Mouse (Mus musculus) limb, embryonic 12.5 days (tissue): ENCODE measurements around the gene Dmp1. TPM values are rescaled to one million over a fixed set of nuclear protein-coding genes. Genes with fewer than 3 reads are reported as not detected.

Experiments used
- ATAC-seq: fragments of 200-750 bp; cut with Nextera tagmentation; 2 replicates; pipeline ENCODE4 v1.8.0; 2017; ENCODE audit warnings: low read depth, moderate TSS enrichment; ENCODE audit not compliant: insufficient number of reproducible peaks, insufficient read depth, low FRiP score, low TSS enrichment
- H3K27ac ChIP-seq: fragments of 300-500 bp; sonication (generic); 2 replicates; pipeline ENCODE4 v1.5.1; 2016; ENCODE audit warnings: mild to moderate bottlenecking, moderate library complexity
- H3K27me3 ChIP-seq: fragments of 300-500 bp; sonication (generic); 2 replicates; pipeline ENCODE4 v1.6.1; 2016; ENCODE audit warnings: mild to moderate bottlenecking, moderate library complexity
- H3K36me3 ChIP-seq: fragments of 300-500 bp; sonication (generic); 2 replicates; pipeline ENCODE4 v1.6.1; 2016; ENCODE audit warnings: mild to moderate bottlenecking, moderate library complexity
- H3K4me1 ChIP-seq: fragments of 300-500 bp; sonication (generic); replicated peaks from 2 replicates; pipeline ENCODE4 v1.6.1; 2016
- H3K4me2 ChIP-seq: fragments of 300-500 bp; sonication (generic); 2 replicates; pipeline ENCODE4 v1.6.1; 2016; ENCODE audit warnings: mild to moderate bottlenecking, moderate library complexity
- H3K4me3 ChIP-seq: fragments of 300-500 bp; sonication (generic); replicated peaks from 2 replicates; pipeline ENCODE4 v1.5.1; 2016; ENCODE audit warnings: mild to moderate bottlenecking
- H3K9ac ChIP-seq: fragments of 300-500 bp; sonication (generic); replicated peaks from 2 replicates; pipeline ENCODE4 v1.6.1; 2016; ENCODE audit warnings: mild to moderate bottlenecking, moderate library complexity
- H3K9me3 ChIP-seq: fragments of 300-500 bp; sonication (generic); 2 replicates; pipeline ENCODE4 v1.6.1; 2016; ENCODE audit warnings: mild to moderate bottlenecking, moderate library complexity
- WGBS: fragments of 180-500 bp; shearing (Covaris S2); methylation state at CpG from one replicate; pipeline ENCODE4 v1.1.7; 2016; 5-methylcytosine and 5-hydroxymethylcytosine counted together
- polyA plus RNA-seq: library from polyadenylated mRNA; unstranded; fragments of >200 nt; fragmentation: Nextera tagmentation; extraction: Ambion mirVana; gene quantifications from 2 replicates; pipeline ENCODE4 v1.2.1, GENCODE M21; 2016

Gene Dmp1
- 0.29 and 0.35 TPM in 2 replicates for polyA plus RNA-seq

DNA sequence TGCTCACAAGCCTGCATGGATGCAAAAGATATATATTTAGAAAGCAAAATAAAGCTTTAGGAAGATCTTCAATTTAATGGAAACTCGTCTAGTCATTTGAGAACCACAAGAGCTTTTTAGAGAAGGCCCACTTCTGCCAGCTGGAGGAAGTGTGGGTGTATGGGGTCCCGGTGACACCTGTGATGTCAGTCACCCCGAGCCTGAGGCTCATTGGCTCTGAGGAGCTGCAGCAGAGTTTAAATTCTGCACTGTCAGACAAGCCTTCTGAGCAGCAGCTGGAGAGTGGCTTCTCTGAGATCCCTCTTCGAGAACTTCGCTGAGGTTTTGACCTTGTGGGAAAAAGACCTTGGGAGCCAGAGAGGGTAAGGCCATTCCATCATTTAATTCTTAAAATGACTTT is at the start of gene Dmp1:
Gene Dmp1 (plus strand): TSS at position 263 of the 400 bp plus-strand sequence.
- no peaks in the 10 kb centered on the region for H3K4me1 ChIP-seq
- no peaks in the 10 kb centered on the region for H3K36me3 ChIP-seq
- no peak within 1 kb of the TSS for H3K4me2 ChIP-seq
- no peak within 1 kb of the TSS for H3K9ac ChIP-seq
- H3K27ac ChIP-seq: no peak within 1 kb of the TSS
- no peaks in the 10 kb centered on the region for H3K9me3 ChIP-seq
- no peak for ATAC-seq
- H3K4me3 ChIP-seq: no peak within 1 kb of the TSS
- 76% methylated on average over 5 of the region's 5 CpGs for WGBS
- no peaks in the 10 kb centered on the region for H3K27me3 ChIP-seq

DNA sequence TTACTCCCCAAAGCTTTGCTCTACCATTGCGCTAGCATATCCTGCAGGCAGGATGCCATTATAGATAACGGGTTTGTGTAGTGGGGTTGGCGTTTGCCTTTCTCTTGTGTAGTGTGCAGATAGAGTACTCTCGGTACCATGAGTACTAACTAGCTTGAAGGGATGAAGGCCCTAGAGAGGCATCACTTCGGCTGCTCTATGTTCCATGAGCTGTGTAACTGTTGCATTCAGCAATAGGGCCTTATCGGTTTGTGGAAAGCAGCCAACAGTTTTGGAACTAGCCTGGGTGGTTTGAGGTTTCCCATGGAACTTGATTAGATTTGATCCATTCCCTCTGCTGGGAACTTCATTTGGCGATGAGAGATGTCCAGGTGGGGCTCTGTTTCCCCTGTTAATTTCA is 44.7 kb upstream of the Dmp1 start:
- H3K9me3 ChIP-seq: no peaks in the 10 kb centered on the region
- 92% methylated on average over 7 of the region's 7 CpGs for WGBS
- H3K27ac ChIP-seq: no peak overlapping the region
- no peak for ATAC-seq
- no peak overlapping the region for H3K4me3 ChIP-seq
- no peak overlapping the region for H3K9ac ChIP-seq
- no peaks in the 10 kb centered on the region for H3K27me3 ChIP-seq
- H3K4me1 ChIP-seq: no peaks in the 10 kb centered on the region
- H3K36me3 ChIP-seq: no peaks in the 10 kb centered on the region
- H3K4me2 ChIP-seq: no peak overlapping the region

DNA sequence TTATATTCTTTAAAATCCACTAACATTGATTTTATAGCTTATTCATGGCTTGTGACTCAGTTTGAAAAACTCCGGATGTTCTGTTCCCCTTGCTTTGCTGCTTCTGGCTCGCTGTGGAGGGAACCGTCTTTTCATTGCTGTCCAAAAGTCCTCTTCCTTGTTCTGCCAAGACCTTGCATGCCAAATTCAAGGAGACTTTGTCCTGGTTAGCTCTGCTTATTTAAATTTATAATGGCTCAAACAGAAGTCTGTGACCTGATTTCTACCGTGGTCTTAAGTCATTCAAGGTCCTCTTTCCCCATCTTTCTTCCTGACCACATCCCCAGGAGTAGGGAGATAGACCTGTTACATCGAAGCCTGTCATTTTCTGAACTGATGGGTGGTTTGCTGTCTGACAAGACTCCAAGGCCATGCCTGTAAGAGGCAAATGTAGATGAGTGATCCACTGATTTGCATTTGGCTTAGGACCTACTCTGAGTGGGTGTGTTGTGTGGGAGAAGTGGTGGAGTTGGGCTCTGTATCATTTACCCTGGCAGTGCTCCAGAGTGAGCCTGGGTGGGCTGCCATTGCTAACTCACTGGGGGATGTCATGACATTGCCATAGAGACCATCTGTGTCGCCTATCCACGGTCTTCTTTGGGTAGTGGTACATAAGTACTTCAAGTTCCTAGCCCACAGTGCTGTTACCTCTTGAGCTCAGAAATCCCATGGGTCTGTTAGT is 43.9 kb upstream of the Dmp1 start:
- WGBS: 87% methylated on average over 7 of the region's 7 CpGs
- no peaks in the 10 kb centered on the region for H3K36me3 ChIP-seq
- ATAC-seq: no peak
- H3K27ac ChIP-seq: no peak overlapping the region
- H3K9me3 ChIP-seq: no peaks in the 10 kb centered on the region
- no peaks in the 10 kb centered on the region for H3K4me1 ChIP-seq
- H3K9ac ChIP-seq: no peak overlapping the region
- no peaks in the 10 kb centered on the region for H3K27me3 ChIP-seq
- H3K4me3 ChIP-seq: no peak overlapping the region
- H3K4me2 ChIP-seq: no peak overlapping the region

DNA sequence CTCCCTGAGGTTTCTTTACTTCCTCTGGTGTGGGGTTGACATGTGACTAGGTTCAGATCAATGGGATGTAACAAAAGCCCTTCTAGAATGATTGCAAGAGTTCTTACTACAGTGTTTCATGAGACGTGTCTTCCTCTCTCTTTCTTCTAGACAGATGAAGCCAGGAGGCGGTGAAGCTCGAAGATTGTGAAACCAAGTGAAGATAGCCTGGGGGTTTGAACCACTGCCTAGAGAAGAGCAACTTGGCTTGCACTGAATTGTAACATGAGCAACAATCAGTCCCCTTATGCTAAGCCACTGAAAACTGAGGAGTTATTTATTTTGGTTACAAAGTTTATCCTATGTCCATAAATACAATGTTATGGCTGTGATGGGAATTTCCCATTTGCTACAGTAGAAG is 41.8 kb upstream of the Dmp1 start:
- Histone ChIP-seq H3K27me3 (no peaks in the 10 kb centered on the region), H3K4me2 (no peak overlapping the region), H3K36me3 (no peaks in the 10 kb centered on the region), H3K9ac (no peak overlapping the region), H3K9me3 (no peaks in the 10 kb centered on the region), H3K27ac (no peak overlapping the region), H3K4me1 (no peaks in the 10 kb centered on the region), H3K4me3 (no peak overlapping the region)
- ATAC-seq: no peak
- 93% methylated on average over 3 of the region's 3 CpGs for WGBS

DNA sequence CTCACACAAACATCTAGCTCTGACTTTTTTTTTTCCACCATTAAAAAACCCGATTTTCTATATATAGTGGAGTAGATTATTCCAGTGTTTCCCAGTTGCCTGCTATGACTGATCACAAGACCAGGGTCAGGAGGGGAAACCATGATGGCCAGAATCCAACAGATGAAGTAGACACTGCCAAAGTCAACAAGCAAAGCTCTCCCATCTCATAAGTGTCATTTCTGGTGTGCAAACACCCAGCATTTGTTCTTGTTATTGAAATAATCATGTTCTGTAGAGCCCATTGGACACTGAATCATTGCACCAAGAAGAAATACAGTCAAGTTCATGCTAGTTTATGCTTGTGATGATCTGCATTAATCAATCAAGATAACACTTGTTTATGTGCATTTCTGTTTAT is 41.0 kb upstream of the Dmp1 start:
- H3K36me3 ChIP-seq: no peaks in the 10 kb centered on the region
- WGBS: 78% methylated on average over 1 of the region's 1 CpGs
- no peak for ATAC-seq
- no peaks in the 10 kb centered on the region for H3K9me3 ChIP-seq
- no peak overlapping the region for H3K4me2 ChIP-seq
- no peak overlapping the region for H3K4me3 ChIP-seq
- no peak overlapping the region for H3K27ac ChIP-seq
- H3K4me1 ChIP-seq: no peaks in the 10 kb centered on the region
- H3K9ac ChIP-seq: no peak overlapping the region
- no peaks in the 10 kb centered on the region for H3K27me3 ChIP-seq

DNA sequence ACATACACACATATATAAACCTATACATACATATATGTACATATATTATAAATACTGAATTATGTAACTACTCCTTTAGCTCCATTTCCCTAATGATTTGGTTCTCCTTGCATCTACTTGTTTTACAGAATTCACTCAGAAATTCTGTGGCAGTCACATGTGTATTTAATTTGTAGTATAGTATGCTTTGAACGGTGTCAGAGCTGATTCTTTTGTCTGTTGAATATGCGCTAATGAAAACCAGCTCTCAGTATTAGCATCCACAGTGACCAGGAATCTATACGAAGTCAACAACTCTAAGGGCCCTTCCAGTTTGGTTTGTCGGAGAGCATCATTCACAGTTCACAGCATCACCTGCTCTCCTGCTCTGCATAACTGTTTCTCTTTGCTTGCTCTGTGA is 38.9 kb upstream of the Dmp1 start:
- Histone ChIP-seq H3K36me3 (no peaks in the 10 kb centered on the region), H3K4me2 (no peak overlapping the region), H3K27ac (no peak overlapping the region), H3K9me3 (no peaks in the 10 kb centered on the region), H3K4me1 (no peaks in the 10 kb centered on the region), H3K27me3 (no peaks in the 10 kb centered on the region), H3K9ac (no peak overlapping the region), H3K4me3 (no peak overlapping the region)
- ATAC-seq: no peak
- 37% methylated on average over 4 of the region's 4 CpGs for WGBS

DNA sequence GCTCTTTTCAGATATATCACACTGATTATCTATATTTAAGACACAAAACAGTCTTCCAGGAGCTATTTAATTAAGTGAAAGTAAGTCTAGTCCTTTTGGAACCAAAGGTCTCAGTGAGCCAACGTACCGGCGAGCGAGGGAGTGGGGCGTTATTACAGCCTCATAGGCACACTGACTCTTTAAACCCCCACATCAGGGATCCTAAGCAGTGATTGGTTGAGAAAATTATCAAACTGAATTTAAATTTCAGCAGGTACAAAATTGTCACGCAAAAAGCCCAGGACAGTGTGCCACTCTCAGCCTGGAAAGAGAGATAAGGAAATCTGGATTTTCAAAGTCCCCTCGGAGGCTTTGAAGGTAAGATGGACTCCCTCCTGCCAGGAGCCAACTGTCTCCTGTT is 32.0 kb upstream of the Dmp1 start, which contains the start of gene Dspp:
Gene Dspp (plus strand): TSS at position 301 of the 400 bp plus-strand sequence.
- ATAC-seq: no peak
- 85% methylated on average over 7 of the region's 7 CpGs for WGBS
- H3K4me1 ChIP-seq: no peaks in the 10 kb centered on the region

DNA sequence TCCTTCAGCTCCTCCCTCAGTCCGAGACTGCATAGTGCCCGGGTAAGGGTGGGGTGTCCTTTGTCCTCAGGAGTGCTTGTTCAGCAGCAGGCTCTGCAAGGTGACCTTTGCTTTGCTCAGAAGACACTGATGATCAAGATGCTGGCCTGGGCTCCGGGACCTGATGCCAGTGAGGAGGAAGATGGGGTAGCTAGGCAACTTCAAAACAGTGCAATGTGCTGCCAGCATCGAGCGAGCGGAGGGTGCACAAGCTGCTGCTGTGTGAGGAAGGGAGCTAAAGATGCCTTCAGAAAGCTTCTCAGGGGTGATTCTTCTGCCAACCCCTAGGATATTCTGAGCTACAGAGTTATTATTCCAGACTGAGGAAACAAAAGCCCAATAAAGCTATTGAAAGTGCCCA is 29.3 kb upstream of the Dmp1 start:
- no peaks in the 10 kb centered on the region for H3K36me3 ChIP-seq
- no peaks in the 10 kb centered on the region for H3K9me3 ChIP-seq
- H3K4me3 ChIP-seq: no peak overlapping the region
- H3K4me2 ChIP-seq: no peak overlapping the region
- no peaks in the 10 kb centered on the region for H3K4me1 ChIP-seq
- WGBS: 91% methylated on average over 6 of the region's 6 CpGs
- no peak overlapping the region for H3K9ac ChIP-seq
- ATAC-seq: no peak
- no peaks in the 10 kb centered on the region for H3K27me3 ChIP-seq
- H3K27ac ChIP-seq: no peak overlapping the region

More for the DNA sequence above, 32.0 kb upstream of the Dmp1 start, which contains the start of gene Dspp:
- Histone ChIP-seq H3K4me2 (no peak within 1 kb of the TSS), H3K9me3 (no peaks in the 10 kb centered on the region), H3K27ac (no peak within 1 kb of the TSS), H3K27me3 (no peaks in the 10 kb centered on the region), H3K9ac (no peak within 1 kb of the TSS), H3K36me3 (no peaks in the 10 kb centered on the region), H3K4me3 (no peak within 1 kb of the TSS)

DNA sequence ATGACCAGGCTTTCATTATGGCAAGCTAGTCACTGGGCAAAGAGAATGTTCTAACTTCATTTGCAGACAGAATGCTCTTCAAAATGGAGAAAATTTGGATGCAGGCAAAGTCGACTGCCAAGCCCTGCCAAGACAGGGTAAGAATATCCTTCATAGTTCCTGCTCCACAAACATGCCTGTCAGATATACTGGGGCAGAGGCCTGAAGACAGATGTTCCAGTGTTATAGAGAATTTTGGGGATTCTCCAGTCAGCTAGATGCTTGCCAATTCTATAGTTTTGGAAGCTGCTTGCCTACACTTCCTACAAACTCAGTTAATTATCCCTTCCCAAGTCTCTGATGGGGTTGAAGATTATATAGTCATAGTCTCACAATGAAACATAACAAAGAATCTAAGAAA is 18.7 kb upstream of the Dmp1 start:
- no peak overlapping the region for H3K27ac ChIP-seq
- H3K4me2 ChIP-seq: no peak overlapping the region
- H3K27me3 ChIP-seq: no peaks in the 10 kb centered on the region
- WGBS: 87% methylated on average over 1 of the region's 1 CpGs
- no peak for ATAC-seq
- H3K4me3 ChIP-seq: no peak overlapping the region
- peaks cover 18% of the 10 kb centered on the region for H3K9me3 ChIP-seq
- no peaks in the 10 kb centered on the region for H3K36me3 ChIP-seq
- H3K9ac ChIP-seq: no peak overlapping the region
- H3K4me1 ChIP-seq: no peaks in the 10 kb centered on the region

DNA sequence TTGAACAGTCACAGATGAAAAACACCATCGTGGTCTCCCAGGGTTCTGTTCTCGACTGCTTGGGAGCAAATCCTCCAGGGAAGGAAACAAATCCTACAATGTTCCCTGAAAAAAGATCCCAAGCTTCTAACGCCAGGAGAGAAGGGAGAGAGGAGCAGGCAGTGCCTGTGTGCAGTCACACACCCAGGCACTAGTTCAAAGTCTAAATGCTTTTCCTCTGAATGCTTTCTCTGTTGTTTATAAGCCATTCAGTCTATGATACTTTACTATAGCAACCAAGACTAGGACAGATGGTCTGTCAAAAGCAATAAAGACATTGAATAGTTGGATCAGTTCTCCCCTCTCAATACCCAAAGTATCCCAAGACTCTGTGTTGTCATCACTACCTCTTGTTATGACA is 15.1 kb upstream of the Dmp1 start:
- WGBS: 84% methylated on average over 3 of the region's 3 CpGs
- Histone ChIP-seq H3K4me3 (no peak overlapping the region), H3K27me3 (no peaks in the 10 kb centered on the region), H3K9ac (no peak overlapping the region), H3K4me1 (no peaks in the 10 kb centered on the region), H3K4me2 (no peak overlapping the region), H3K36me3 (no peaks in the 10 kb centered on the region), H3K27ac (no peak overlapping the region), H3K9me3 (peaks cover 7% of the 10 kb centered on the region; the same call in 1 of the 2 replicates)
- no peak for ATAC-seq

DNA sequence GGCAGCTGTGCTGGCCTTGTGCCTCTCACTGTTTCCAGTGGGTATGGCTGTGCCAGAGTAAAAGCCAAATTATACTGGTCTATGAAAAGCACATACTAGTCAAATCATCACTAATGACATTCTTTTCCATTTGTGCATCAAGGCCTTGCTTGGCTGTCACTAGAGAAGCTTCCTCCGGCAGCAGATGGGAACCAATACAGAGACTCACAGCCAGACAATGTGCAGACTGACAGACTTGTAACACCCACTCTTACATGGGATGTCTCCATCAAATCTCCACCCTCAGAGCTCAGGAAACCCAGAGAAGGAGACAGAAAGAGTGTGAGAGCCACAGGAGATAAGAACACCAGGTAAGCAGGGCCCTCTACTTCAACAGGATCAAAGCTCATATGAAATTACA is 7.3 kb upstream of the Dmp1 start:
- Histone ChIP-seq H3K4me1 (no peaks in the 10 kb centered on the region), H3K36me3 (no peaks in the 10 kb centered on the region), H3K9ac (no peak overlapping the region), H3K27me3 (no peaks in the 10 kb centered on the region), H3K9me3 (peaks cover 2% of the 10 kb centered on the region; the same call in 1 of the 2 replicates), H3K4me2 (no peak overlapping the region), H3K4me3 (no peak overlapping the region), H3K27ac (no peak overlapping the region)
- 100% methylated on average over 1 of the region's 1 CpGs for WGBS
- ATAC-seq: no peak
